Mouse (Mus musculus): ENCODE measurements at regions not wholly inside any gene's neighbourhood (a gene's known extent, or its start where the extent isn't known, plus 50 kb on each side); places are given as distances from the start of the nearest gene placed in this dataset.

DNA sequence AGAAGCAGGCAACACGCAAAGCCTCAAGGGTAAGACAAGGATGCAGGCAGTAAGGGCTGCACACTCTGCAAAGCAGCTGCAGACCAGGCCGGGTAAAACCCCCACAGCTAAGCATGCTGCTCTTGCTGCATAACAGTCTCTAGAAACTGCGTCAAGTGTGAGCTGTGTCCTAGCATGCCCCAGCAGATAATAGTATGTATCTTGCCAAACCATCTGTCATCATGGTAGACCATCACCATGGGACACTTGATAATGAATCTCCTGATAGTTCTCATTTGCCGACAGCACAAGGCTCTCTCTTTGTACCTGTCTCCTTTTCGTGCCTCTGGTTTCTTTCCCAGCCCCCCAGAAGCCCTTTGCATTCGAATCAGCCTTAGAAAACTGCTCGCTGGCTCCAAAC is 52.5 kb upstream of the Ddx18 start:
- DNase-seq (ENCODE audit: low spot score): no peak

DNA sequence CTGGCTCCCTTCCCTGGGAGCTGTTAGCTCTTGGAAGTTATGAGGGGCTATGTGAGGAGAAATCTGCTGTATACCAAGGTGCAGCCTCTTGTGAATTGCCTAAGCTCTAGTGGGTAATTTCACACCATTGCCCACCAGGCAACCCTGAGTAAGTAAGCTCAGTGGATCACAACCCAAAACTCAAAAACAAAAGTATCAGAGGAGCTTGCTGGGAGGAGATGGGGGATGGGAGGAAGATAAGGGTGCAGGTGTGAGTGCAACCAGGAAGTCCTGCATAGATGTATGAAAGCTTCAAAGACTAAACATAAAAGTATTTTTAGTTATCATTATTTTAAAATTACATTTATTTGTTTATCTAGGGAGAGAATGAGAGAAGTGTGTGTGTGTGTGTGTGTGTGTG is 50.8 kb upstream of the Ddx18 start:
- DNase-seq (ENCODE audit: low spot score): no peak
